Mouse (Mus musculus) heart, postnatal 14 days (tissue): ENCODE results near the gene Exoc7. TPM values are rescaled to one million over a fixed set of nuclear protein-coding genes. Genes with fewer than 3 reads are reported as not detected.

Source experiments
- DNase-seq, 2 experiments: peaks; one replicate each; pipeline ENCODE4 v3.0.0; 2021 to 2022
- intact Hi-C: fragments of 180-260 bp; cut with DNase I; formaldehyde crosslinking; loops from one replicate; pipeline ENCODE4 v1.15.1; 2025
- total RNA-seq, 2 experiments: library from RNA; stranded (reverse); gene quantifications; 2 replicates each; pipeline ENCODE4 v1.2.3; 2021

Exoc7 gene
- total RNA-seq, 2 experiments from 2014 or later: 44.3 to 52.3 TPM

GRCm38 (mm10) chr11:116326963-116327603 is 20.1 kb upstream of the Exoc7 start:
- DNase-seq: no peak
- intact Hi-C loops: no loop called here

GRCm38 (mm10) chr11:116318719-116319659 is 12.0 kb upstream of the Exoc7 start:
- DNase-seq: peak; percentile 93 to 97
- intact Hi-C loops: loop anchor here (1.0 kb wide), 2 partner anchors 49 to 127 kb away; no protein-coding TSS in a partner anchor

GRCm38 (mm10) chr11:116312359-116312758 is 5.3 kb upstream of the Exoc7 start:
- peak in 1 of 2 experiments; percentile 34 for DNase-seq
- intact Hi-C loops: no loop called here

- intact Hi-C loops: no loop called here
- DNase-seq: no peak
Measured at GRCm38 (mm10) chr11:116311169-116311568, 4.1 kb upstream of the Exoc7 start.

GRCm38 (mm10) chr11:116309601-116310000 is 2.6 kb upstream of the Exoc7 start:
- DNase-seq: no peak
- intact Hi-C loops: no loop called here

GRCm38 (mm10) chr11:116307762-116308531 is 914 bp upstream of the Exoc7 start:
- DNase-seq: no peak
- intact Hi-C loops: no loop called here

GRCm38 (mm10) chr11:116306126-116306982 is 679 bp downstream of the Exoc7 start:
- DNase-seq: peak; percentile 93 to 97
- intact Hi-C loops: no loop called here

GRCm38 (mm10) chr11:116305423-116305822 is 1.6 kb downstream of the Exoc7 start:
- intact Hi-C loops: no loop called here
- DNase-seq: no peak

- intact Hi-C loops: no loop called here
- DNase-seq: no peak
Measured at GRCm38 (mm10) chr11:116298621-116299020, 8.4 kb downstream of the Exoc7 start.

GRCm38 (mm10) chr11:116298221-116298620 is 8.8 kb downstream of the Exoc7 start:
- intact Hi-C loops: no loop called here
- DNase-seq: no peak

- intact Hi-C loops: no loop called here
- DNase-seq: no peak
Measured at GRCm38 (mm10) chr11:116297017-116297416, 10.0 kb downstream of the Exoc7 start.

GRCm38 (mm10) chr11:116296191-116296734 is 10.8 kb downstream of the Exoc7 start:
- intact Hi-C loops: no loop called here
- no peak for DNase-seq

GRCm38 (mm10) chr11:116294319-116294718 is 12.7 kb downstream of the Exoc7 start:
- peak; percentile 59 to 72 for DNase-seq
- intact Hi-C loops: loop anchor here (1.0 kb wide), 1 partner anchor 68 kb away; no protein-coding TSS in a partner anchor

- intact Hi-C loops: loop anchor here (1.0 kb wide), 1 partner anchor 67 kb away; no protein-coding TSS in a partner anchor
- no peak for DNase-seq
Measured at GRCm38 (mm10) chr11:116293538-116294137, 13.4 kb downstream of the Exoc7 start.

- DNase-seq: no peak
Measured at GRCm38 (mm10) chr11:116292401-116292800, 14.6 kb downstream of the Exoc7 start.

GRCm38 (mm10) chr11:116290556-116290955 is 16.5 kb downstream of the Exoc7 start:
- DNase-seq: no peak
- intact Hi-C loops: no loop called here

More at GRCm38 (mm10) chr11:116292401-116292800, 14.6 kb downstream of the Exoc7 start:
- intact Hi-C loops: no loop called here

- no peak for DNase-seq
- intact Hi-C loops: no loop called here
Measured at GRCm38 (mm10) chr11:116287351-116287750, 19.7 kb downstream of the Exoc7 start.

GRCm38 (mm10) chr11:116285770-116286191 is 21.3 kb downstream of the Exoc7 start:
- peak; percentile 45 to 66 for DNase-seq
- intact Hi-C loops: no loop called here

- DNase-seq: no peak
- intact Hi-C loops: no loop called here
Measured at GRCm38 (mm10) chr11:116283982-116284381, 23.1 kb downstream of the Exoc7 start.
